Mouse (Mus musculus) Patski (cell line): ENCODE data around the gene Tpk1. TPM values are rescaled to one million over a fixed set of nuclear protein-coding genes. Genes with fewer than 3 reads are reported as not detected.

Experiments used
- ATAC-seq: fragments of 100-300 bp; one replicate; pipeline ENCODE4 v1.8.0; 2021
- CTCF ChIA-PET: fragments of 350-600 bp; sonication (Branson Sonifier 250); formaldehyde crosslinking; loops from one replicate; lab custom pipeline; 2022; ENCODE audit warnings: inconsistent platforms; lab: Charles Lee
- POLR2A ChIA-PET: fragments of 350-600 bp; sonication (Branson Sonifier 250); formaldehyde crosslinking; loops from one replicate; lab custom pipeline; 2022; ENCODE audit warnings: antibody characterized with exemption, inconsistent platforms; lab: Charles Lee
- DNase-seq: peaks from one replicate; pipeline ENCODE4 v3.0.0-alpha.2; 2011; ENCODE audit warnings: low read depth, low spot score
- H3K27me3 ChIP-seq: fragments of 371-371 bp; one replicate; pipeline ENCODE4 v1.5.1; 2021
- CTCF ChIP-seq: fragments of 100-300 bp; IDR thresholded peaks from one replicate; pipeline ENCODE4 v1.5.1; 2021
- in situ Hi-C: fragments of 300-500 bp; cut with MboI; formaldehyde crosslinking; loops from 3 replicates; pipeline ENCODE4 v1.11.1; 2018; ENCODE audit warnings: low pct_unique_long_range_greater_than_20kb, mixed read lengths
- polyA plus RNA-seq: library from polyadenylated mRNA; unstranded; gene quantifications from one replicate; pipeline ENCODE4 v1.2.3, GENCODE M21; 2021

The Tpk1 gene
- polyA plus RNA-seq, 1 experiment from 2014 or later: 6.4 TPM

- ATAC-seq: no peak
- CTCF ChIA-PET: no interaction called here
- H3K27me3 ChIP-seq: peaks cover 6% of the 10 kb centered on the region
- DNase-seq: no peak
- in situ Hi-C loops: no loop called here
- POLR2A ChIA-PET: no interaction called here
- no peak for TF ChIP-seq CTCF
Observed at GRCm38 (mm10) chr6:43670939-43671338, 4.9 kb upstream of the Tpk1 start.

- DNase-seq (no peak), ATAC-seq (no peak)
- in situ Hi-C loops: no loop called here
- no peaks in the 10 kb centered on the region for H3K27me3 ChIP-seq
- POLR2A ChIA-PET: no interaction called here
- TF ChIP-seq CTCF: no peak
- CTCF ChIA-PET: no interaction called here
Observed at GRCm38 (mm10) chr6:43667681-43668080, 1.6 kb upstream of the Tpk1 start.

GRCm38 (mm10) chr6:43666611-43667400 lies 728 bp upstream of the Tpk1 start:
- in situ Hi-C loops: no loop called here
- no peak for ATAC-seq
- DNase-seq: no peak
- POLR2A ChIA-PET: interaction anchor here (0.7 to 0.8 kb wide), 2 partner anchors 322 to 1395 kb away, joined by 3 read pairs; no protein-coding TSS in a partner anchor
- no peaks in the 10 kb centered on the region for H3K27me3 ChIP-seq
- TF ChIP-seq CTCF: no peak
- CTCF ChIA-PET: no interaction called here

- CTCF ChIA-PET: interaction anchor here (1.5 to 2.2 kb wide), 2 partner anchors 11 to 15 kb away, joined by 3 to 5 read pairs; no protein-coding TSS in a partner anchor
- POLR2A ChIA-PET: no interaction called here
- H3K27me3 ChIP-seq: no peaks in the 10 kb centered on the region
- in situ Hi-C loops: no loop called here
- no peak for ATAC-seq
- no peak for DNase-seq
- TF ChIP-seq CTCF: no peak
Observed at GRCm38 (mm10) chr6:43661822-43662221, 4.3 kb downstream of the Tpk1 start.

- no peak for DNase-seq
- no peak for TF ChIP-seq CTCF
- in situ Hi-C loops: no loop called here
- ATAC-seq: no peak
- ChIA-PET POLR2A (no interaction called here), CTCF (interaction anchor here (1.1 kb wide), 1 partner anchor 7 kb away, joined by 3 read pairs; no protein-coding TSS in a partner anchor)
- H3K27me3 ChIP-seq: no peaks in the 10 kb centered on the region
Observed at GRCm38 (mm10) chr6:43658290-43658689, 7.8 kb downstream of the Tpk1 start.

GRCm38 (mm10) chr6:43657845-43658244 lies 8.2 kb downstream of the Tpk1 start:
- ChIA-PET CTCF (no interaction called here), POLR2A (no interaction called here)
- in situ Hi-C loops: no loop called here
- TF ChIP-seq CTCF: no peak
- DNase-seq (no peak), ATAC-seq (no peak)
- no peaks in the 10 kb centered on the region for H3K27me3 ChIP-seq

GRCm38 (mm10) chr6:43654876-43655456 lies 11.1 kb downstream of the Tpk1 start:
- ChIA-PET POLR2A (no interaction called here), CTCF (interaction anchor here (0.9 kb wide), 1 partner anchor 13 kb away, joined by 3 read pairs; no protein-coding TSS in a partner anchor)
- in situ Hi-C loops: no loop called here
- no peaks in the 10 kb centered on the region for H3K27me3 ChIP-seq
- DNase-seq: no peak
- ATAC-seq: no peak
- TF ChIP-seq CTCF: no peak

GRCm38 (mm10) chr6:43649516-43649915 lies 16.6 kb downstream of the Tpk1 start:
- no peaks in the 10 kb centered on the region for H3K27me3 ChIP-seq
- in situ Hi-C loops: no loop called here
- no peak for TF ChIP-seq CTCF
- DNase-seq: no peak
- ChIA-PET POLR2A (no interaction called here), CTCF (no interaction called here)
- ATAC-seq: no peak

GRCm38 (mm10) chr6:43645674-43646073 lies 20.4 kb downstream of the Tpk1 start:
- POLR2A ChIA-PET: no interaction called here
- DNase-seq: no peak
- CTCF ChIA-PET: no interaction called here
- no peak for TF ChIP-seq CTCF
- no peak for ATAC-seq
- H3K27me3 ChIP-seq: no peaks in the 10 kb centered on the region
- in situ Hi-C loops: no loop called here

GRCm38 (mm10) chr6:43645105-43645504 lies 21.0 kb downstream of the Tpk1 start:
- no peak for TF ChIP-seq CTCF
- ChIA-PET CTCF (no interaction called here), POLR2A (no interaction called here)
- in situ Hi-C loops: no loop called here
- no peaks in the 10 kb centered on the region for H3K27me3 ChIP-seq
- ATAC-seq: no peak
- no peak for DNase-seq

GRCm38 (mm10) chr6:43643718-43644117 lies 22.4 kb downstream of the Tpk1 start:
- in situ Hi-C loops: no loop called here
- POLR2A ChIA-PET: no interaction called here

More at GRCm38 (mm10) chr6:43643718-43644117, 22.4 kb downstream of the Tpk1 start:
- H3K27me3 ChIP-seq: no peaks in the 10 kb centered on the region
- no peak for TF ChIP-seq CTCF
- peak; percentile 67 for ATAC-seq
- DNase-seq: no peak
- CTCF ChIA-PET: no interaction called here
